Mouse (Mus musculus) stomach, embryonic 16.5 days (tissue): ENCODE data around the gene Gm2244. TPM values are rescaled to one million over a fixed set of nuclear protein-coding genes. Genes with fewer than 3 reads are reported as not detected.
A peak's percentile ranks its signal among the peaks of the same experiment; 100 is the strongest.
"Not testable (repeated sequence)": the region's sequence is repeated elsewhere in the genome, so short reads cannot be mapped to it uniquely, and the experiment has no call there.

Source experiments
- ATAC-seq: fragments of 200-750 bp; cut with Nextera tagmentation; 2 replicates; pipeline ENCODE4 v1.8.0; 2017; ENCODE audit warnings: moderate number of reproducible peaks, moderate TSS enrichment; ENCODE audit not compliant: insufficient read depth, low FRiP score
- H3K27ac ChIP-seq: fragments of 300-500 bp; sonication (generic); 2 replicates; pipeline ENCODE4 v1.5.1; 2014; ENCODE audit warnings: low read length
- H3K27me3 ChIP-seq: fragments of 300-500 bp; sonication (generic); 2 replicates; pipeline ENCODE4 v1.6.1; 2014; ENCODE audit warnings: low read length, control low read depth, mixed read lengths; ENCODE audit not compliant: control insufficient read depth, insufficient read depth
- H3K36me3 ChIP-seq: fragments of 300-500 bp; sonication (generic); 2 replicates; pipeline ENCODE4 v1.6.1; 2014; ENCODE audit warnings: low read length; ENCODE audit not compliant: control insufficient read depth, insufficient read depth
- H3K4me1 ChIP-seq: fragments of 300-500 bp; sonication (generic); 2 replicates; pipeline ENCODE4 v1.6.1; 2014; ENCODE audit warnings: low read length, control low read depth, mixed read lengths; ENCODE audit not compliant: control insufficient read depth, insufficient read depth
- H3K4me2 ChIP-seq: fragments of 300-500 bp; sonication (generic); 2 replicates; pipeline ENCODE4 v1.6.1; 2014; ENCODE audit warnings: low read depth, low read length, mixed read lengths
- H3K4me3 ChIP-seq: fragments of 300-500 bp; sonication (generic); replicated peaks from 2 replicates; pipeline ENCODE4 v1.5.1; 2014; ENCODE audit warnings: mild to moderate bottlenecking, low read length
- H3K9ac ChIP-seq: fragments of 300-500 bp; sonication (generic); 2 replicates; pipeline ENCODE4 v1.6.1; 2014; ENCODE audit warnings: low read length
- H3K9me3 ChIP-seq: fragments of 300-500 bp; sonication (generic); replicated peaks from 2 replicates; pipeline ENCODE4 v1.6.1; 2016; ENCODE audit warnings: low read length, control low read depth; ENCODE audit not compliant: control insufficient read depth
- WGBS: fragments of 180-500 bp; shearing (Covaris S2); extraction: QIAGEN DNeasy Blood & Tissue Kit; methylation state at CpG from one replicate; pipeline ENCODE4 v1.1.7; 2014; 5-methylcytosine and 5-hydroxymethylcytosine counted together
- polyA plus RNA-seq: library from polyadenylated mRNA; unstranded; fragments of >200 nt; fragmentation: Nextera tagmentation; extraction: Ambion mirVana; gene quantifications from 2 replicates; pipeline ENCODE4 v1.2.1, GENCODE M21; 2015

Gene Gm2244
- polyA plus RNA-seq, result 0.29 TPM in 1 of 2 replicates, not detected in the other

DNA sequence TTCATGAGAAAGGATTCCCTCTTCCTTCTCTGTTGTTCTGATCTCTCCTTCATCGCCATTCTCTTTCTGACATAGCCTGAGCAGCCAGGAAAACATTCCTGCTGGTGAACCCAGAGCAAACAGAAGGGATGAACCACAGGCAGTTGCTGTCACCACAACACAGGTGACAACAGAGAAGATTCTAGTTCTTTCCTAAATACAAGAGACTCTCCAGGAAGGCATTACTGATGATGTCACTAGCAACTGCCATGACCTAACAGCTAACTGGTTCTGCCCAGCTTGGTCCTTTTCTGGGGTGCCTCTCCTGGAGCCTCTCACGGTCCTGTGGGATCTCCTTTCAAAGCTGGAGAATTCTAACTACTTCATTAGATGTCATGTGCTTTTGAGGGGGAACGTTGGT is at the start of gene Gm2244:
Gene Gm2244, minus strand, starts transcription at position 101 of the 400 bp plus-strand sequence.
- not testable (repeated sequence) for H3K27ac ChIP-seq, H3K27me3 ChIP-seq, H3K36me3 ChIP-seq, H3K9ac ChIP-seq, ATAC-seq, H3K4me1 ChIP-seq, H3K4me3 ChIP-seq, H3K9me3 ChIP-seq, H3K4me2 ChIP-seq
- WGBS, result 83% methylated on average over 1 of the region's 3 CpGs

DNA sequence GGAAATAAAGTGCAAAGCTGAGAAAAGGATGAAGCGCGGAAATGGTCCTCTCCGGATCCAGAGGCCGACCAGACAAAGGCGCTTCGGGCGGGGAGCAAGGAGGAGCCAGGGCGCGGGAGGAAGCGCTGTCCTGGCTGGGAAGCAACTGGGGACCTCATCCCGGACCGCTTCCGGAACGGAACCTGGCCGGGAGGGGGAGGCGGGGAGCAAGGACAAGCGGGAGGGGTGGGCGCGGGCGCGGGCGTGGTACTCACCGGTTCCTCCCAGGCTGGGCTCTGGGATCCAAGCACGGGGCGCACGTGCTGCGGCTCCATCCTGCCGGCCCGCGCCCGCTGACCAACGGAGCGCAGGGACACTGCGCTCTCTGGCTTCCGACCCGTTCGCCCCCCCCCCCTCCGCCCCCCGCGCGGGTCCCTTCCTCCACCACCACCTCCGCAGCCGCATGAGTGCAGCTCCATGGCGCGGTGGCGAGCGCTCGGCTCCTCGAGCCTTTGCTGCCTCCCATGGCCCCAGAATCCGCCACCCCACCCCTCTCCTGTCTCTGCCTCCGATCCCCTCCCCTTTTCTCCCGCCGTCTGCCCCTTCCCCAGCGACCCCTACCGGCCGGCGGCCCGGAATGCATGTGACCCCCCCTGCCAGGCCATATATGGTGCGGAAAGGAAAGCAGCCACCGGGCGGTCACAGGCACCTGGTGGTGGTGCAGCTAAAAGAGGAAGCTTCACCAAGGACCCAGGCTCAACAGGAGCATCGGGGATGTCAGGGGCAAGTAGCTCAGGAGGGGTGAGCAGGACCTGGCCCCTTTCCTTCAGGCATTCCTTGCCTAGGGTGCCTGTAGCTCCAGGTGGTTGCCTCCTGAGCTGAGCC is 35.3 kb upstream of the Gm2244 start, which contains the start of gene Gm2237:
Gene Gm2237, minus strand, starts transcription at position 332 of the 864 bp plus-strand sequence.
- H3K27ac ChIP-seq, ATAC-seq, H3K9me3 ChIP-seq, H3K4me1 ChIP-seq, H3K27me3 ChIP-seq, H3K36me3 ChIP-seq: not testable (repeated sequence)
- H3K4me2 ChIP-seq, result peak within 1 kb of the TSS; percentile 44
- peak within 1 kb of the TSS; percentile 45 for H3K4me3 ChIP-seq
- WGBS, result 1% methylated on average over 20 of the region's 62 CpGs
- peak within 1 kb of the TSS; percentile 69 for H3K9ac ChIP-seq

Other genes with a start within 250 kb of the Gm2244 start
- not detected in 2 replicates for gene Gm21738, start 131.0 kb downstream of the Gm2244 start, polyA plus RNA-seq
- 1.8 and 2.0 TPM in 2 replicates for gene Gm2237, start 35.2 kb upstream of the Gm2244 start, polyA plus RNA-seq
- gene Gm5458, start 52.6 kb upstream of the Gm2244 start, polyA plus RNA-seq, result not detected in 2 replicates
- gene Nid2, start 201.3 kb upstream of the Gm2244 start, polyA plus RNA-seq, result 94.3 and 99.5 TPM in 2 replicates